Mouse (Mus musculus): ENCODE measurements around the gene Cd300ld2.

DNA sequence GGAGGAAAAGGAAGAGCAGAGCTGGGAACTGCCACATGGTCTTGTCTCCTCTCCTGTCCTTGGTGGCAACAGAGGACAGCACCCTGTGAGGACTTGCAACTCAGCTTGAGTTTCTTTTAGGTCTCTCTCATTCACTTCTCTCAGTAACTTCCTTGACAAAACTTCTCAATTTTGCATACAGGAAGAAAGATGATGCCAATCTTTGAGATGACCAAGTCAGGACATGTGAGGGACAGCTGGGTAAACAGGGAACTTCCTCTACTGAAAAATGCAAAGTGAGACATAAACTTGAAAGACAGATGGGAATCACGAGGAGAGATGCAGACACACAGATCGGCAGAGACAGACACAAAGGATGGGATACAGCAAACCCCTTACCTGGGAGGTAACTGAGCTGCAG lies 32.3 kb upstream of the Cd300ld2 start, which contains the start of gene Cd300ld3:
- TF ChIP-seq CTCF (IDR thresholded peaks at IDR 0.05; ENCODE audit: low read depth), result no peak
- no peak for TF ChIP-seq EP300 (optimal IDR thresholded peaks at IDR 0.05)

All from stomach, postnatal 0 days (tissue).